Mouse (Mus musculus) heart, embryonic 10.5 days (tissue): Measurements from ENCODE around the gene Nt5c3. TPM values are rescaled to one million over a fixed set of nuclear protein-coding genes. Genes with fewer than 3 reads are reported as not detected.
"Not testable (repeated sequence)": the region's sequence is repeated elsewhere in the genome, so short reads cannot be mapped to it uniquely, and the experiment has no call there.

ENCODE experiments used
- DNase-seq: peaks from one replicate; pipeline ENCODE4 v3.0.0-alpha.2; 2017; ENCODE audit warnings: low spot score
- H3K27ac ChIP-seq: fragments of 300-500 bp; sonication (generic); 2 replicates; pipeline ENCODE4 v1.5.1; 2016; ENCODE audit warnings: mild to moderate bottlenecking
- H3K27me3 ChIP-seq: fragments of 300-500 bp; sonication (generic); 2 replicates; pipeline ENCODE4 v1.6.1; 2016; ENCODE audit warnings: mild to moderate bottlenecking; ENCODE audit not compliant: poor library complexity, insufficient read depth, severe bottlenecking
- H3K36me3 ChIP-seq: fragments of 300-500 bp; sonication (generic); 2 replicates; pipeline ENCODE4 v1.6.1; 2016; ENCODE audit warnings: mild to moderate bottlenecking, moderate library complexity
- H3K4me1 ChIP-seq: fragments of 300-500 bp; sonication (generic); 2 replicates; pipeline ENCODE4 v1.6.1; 2016; ENCODE audit warnings: mild to moderate bottlenecking
- H3K4me3 ChIP-seq: fragments of 300-500 bp; sonication (generic); 2 replicates; pipeline ENCODE4 v1.5.1; 2016; ENCODE audit warnings: mild to moderate bottlenecking, moderate library complexity
- H3K9me3 ChIP-seq: fragments of 300-500 bp; sonication (generic); 2 replicates; pipeline ENCODE4 v1.6.1; 2016; ENCODE audit warnings: mild to moderate bottlenecking, moderate library complexity
- WGBS: fragments of 180-500 bp; shearing (Covaris S2); methylation state at CpG from one replicate; pipeline ENCODE4 v1.1.7; 2016; 5-methylcytosine and 5-hydroxymethylcytosine counted together
- polyA plus RNA-seq: library from polyadenylated mRNA; unstranded; fragments of >200 nt; fragmentation: Nextera tagmentation; extraction: Ambion mirVana; gene quantifications from 2 replicates; pipeline ENCODE4 v1.2.1, GENCODE M21; 2016

Nt5c3 gene
- polyA plus RNA-seq, 1 experiment from 2014 or later: 75.4 TPM

GRCm38 (mm10) chr6:56901336-56901735, 22.4 kb downstream of the Nt5c3 start:
- peak overlapping the region; percentile 47; the same call in 1 of the 2 replicates for H3K27ac ChIP-seq
- no peaks in the 10 kb centered on the region for H3K9me3 ChIP-seq
- WGBS: 72% methylated on average over 3 of the region's 3 CpGs
- H3K4me1 ChIP-seq: peaks cover 38% of the 10 kb centered on the region
- no peaks in the 10 kb centered on the region for H3K27me3 ChIP-seq
- DNase-seq: no peak
- H3K4me3 ChIP-seq: peak overlapping the region; percentile 48
- H3K36me3 ChIP-seq: no peaks in the 10 kb centered on the region

GRCm38 (mm10) chr6:56899601-56900000, 24.1 kb downstream of the Nt5c3 start:
- no peak overlapping the region for H3K4me3 ChIP-seq
- no peaks in the 10 kb centered on the region for H3K27me3 ChIP-seq
- no peaks in the 10 kb centered on the region for H3K36me3 ChIP-seq
- peak overlapping the region; percentile 7; the same call in 1 of the 2 replicates for H3K27ac ChIP-seq
- peaks cover 33% of the 10 kb centered on the region for H3K4me1 ChIP-seq
- DNase-seq: no peak
- no peaks in the 10 kb centered on the region for H3K9me3 ChIP-seq
- WGBS: 58% methylated on average over 3 of the region's 3 CpGs

GRCm38 (mm10) chr6:56890762-56891161, 33.0 kb downstream of the Nt5c3 start:
- Histone ChIP-seq H3K36me3 (peaks cover 50% of the 10 kb centered on the region), H3K4me1 (no peaks in the 10 kb centered on the region), H3K9me3 (no peaks in the 10 kb centered on the region), H3K4me3 (no peak overlapping the region), H3K27ac (no peak overlapping the region), H3K27me3 (no peaks in the 10 kb centered on the region)
- DNase-seq: no peak
- 85% methylated on average over 2 of the region's 2 CpGs for WGBS

DNA sequence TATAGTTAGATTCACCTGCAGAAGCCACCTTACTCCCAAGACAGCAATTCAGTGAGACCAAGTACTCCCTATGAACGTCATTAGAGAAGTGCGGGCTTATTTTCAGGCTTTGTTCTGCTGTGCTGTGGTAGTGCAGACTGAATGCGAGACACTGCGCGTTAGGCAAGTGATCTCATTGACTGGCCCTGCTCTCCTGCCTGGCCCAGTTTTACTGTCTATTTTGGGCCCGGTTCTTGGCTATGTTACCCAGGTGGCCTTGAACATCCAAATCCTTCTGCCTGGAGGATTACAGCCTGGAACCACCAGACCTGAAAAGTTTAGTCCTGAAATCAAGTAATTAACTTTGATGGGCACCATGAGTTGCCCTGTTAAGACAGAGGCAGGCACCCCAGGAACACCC, 35.2 kb downstream of the Nt5c3 start:
- Histone ChIP-seq H3K4me1 (no peaks in the 10 kb centered on the region), H3K36me3 (peaks cover 62% of the 10 kb centered on the region), H3K9me3 (no peaks in the 10 kb centered on the region), H3K4me3 (no peak overlapping the region), H3K27ac (no peak overlapping the region), H3K27me3 (no peaks in the 10 kb centered on the region)
- WGBS: 89% methylated on average over 6 of the region's 6 CpGs
- no peak for DNase-seq

DNA sequence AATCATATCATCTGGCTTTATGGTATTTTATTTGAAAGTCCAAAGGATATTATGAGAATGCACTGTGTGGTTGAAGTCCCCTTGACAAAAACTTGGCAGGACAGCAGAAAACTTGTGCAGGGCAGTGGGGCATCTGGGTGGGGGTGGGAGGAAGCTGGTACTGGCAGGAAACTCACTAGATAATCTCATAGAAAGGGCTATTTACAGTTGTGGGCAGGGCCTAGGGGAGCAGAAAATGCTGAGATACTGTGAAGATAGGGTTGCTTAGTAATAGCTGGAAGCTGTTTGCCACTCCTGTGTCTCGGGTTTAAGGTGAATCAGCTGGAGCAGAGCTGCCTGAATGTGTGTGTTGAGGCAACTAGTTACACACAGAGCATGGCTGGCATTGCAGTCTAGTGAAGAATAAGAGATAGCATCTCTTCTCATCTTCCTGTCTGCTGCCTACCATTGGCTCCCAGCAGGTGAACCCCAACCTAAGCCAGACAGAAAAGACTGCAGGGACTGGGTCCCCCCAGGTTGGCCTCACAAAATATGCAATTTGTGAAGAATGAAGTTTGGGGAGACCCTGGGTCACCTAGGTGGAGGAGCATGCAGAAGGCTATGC, 44.3 kb downstream of the Nt5c3 start:
- 20% methylated on average over 1 of the region's 1 CpGs for WGBS
- peak overlapping the region; percentile 4; the same call in 1 of the 2 replicates for H3K27ac ChIP-seq
- H3K36me3 ChIP-seq: peaks cover 67% of the 10 kb centered on the region
- no peak overlapping the region for H3K4me3 ChIP-seq
- peaks cover 20% of the 10 kb centered on the region; the same call in 1 of the 2 replicates for H3K4me1 ChIP-seq
- H3K27me3 ChIP-seq: no peaks in the 10 kb centered on the region
- H3K9me3 ChIP-seq: no peaks in the 10 kb centered on the region
- no peak for DNase-seq

DNA sequence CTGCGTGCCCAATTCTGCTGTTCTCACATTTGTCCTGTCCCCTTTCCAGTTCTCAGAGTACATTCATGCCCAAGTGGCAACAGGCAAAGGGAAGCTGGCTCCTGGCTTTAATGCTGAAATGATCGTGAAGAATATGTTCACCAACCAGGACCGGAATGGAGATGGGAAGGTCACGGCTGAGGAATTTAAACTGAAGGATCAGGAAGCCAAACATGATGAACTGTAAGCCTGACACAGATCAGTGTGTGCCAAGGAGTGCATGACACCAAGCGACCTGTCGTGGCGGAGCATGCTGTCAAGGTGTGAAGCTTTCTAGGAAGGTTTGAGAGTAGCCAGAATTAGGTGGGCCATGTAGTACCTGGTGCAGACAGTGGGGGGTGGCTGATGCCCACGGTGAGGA, 45.7 kb downstream of the Nt5c3 start:
- Histone ChIP-seq H3K4me1 (peaks cover 20% of the 10 kb centered on the region; the same call in 1 of the 2 replicates), H3K9me3 (no peaks in the 10 kb centered on the region), H3K36me3 (peaks cover 64% of the 10 kb centered on the region), H3K4me3 (no peak overlapping the region), H3K27ac (no peak overlapping the region), H3K27me3 (no peaks in the 10 kb centered on the region)
- DNase-seq: no peak
- WGBS: 90% methylated on average over 8 of the region's 8 CpGs

DNA sequence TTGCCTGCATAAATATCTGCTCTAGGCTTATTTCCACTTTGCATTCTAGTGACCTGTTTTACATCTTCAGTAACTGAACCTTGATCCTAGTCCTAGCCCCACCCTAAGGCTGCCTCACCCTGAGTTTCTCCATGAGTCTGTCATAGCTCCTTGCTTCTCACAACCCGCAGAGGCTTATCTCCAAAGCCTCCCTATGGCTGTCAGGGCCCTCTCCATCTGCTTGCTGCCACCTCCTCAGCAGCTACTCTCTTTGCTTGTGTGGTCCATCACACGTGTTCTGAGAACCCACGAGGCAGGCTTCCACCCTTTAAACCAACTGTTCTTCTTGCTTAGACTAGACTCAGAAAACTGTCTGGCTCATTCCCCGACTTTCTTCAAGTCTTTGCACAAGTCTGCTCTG, 46.9 kb downstream of the Nt5c3 start:
- peaks cover 55% of the 10 kb centered on the region for H3K36me3 ChIP-seq

DNA sequence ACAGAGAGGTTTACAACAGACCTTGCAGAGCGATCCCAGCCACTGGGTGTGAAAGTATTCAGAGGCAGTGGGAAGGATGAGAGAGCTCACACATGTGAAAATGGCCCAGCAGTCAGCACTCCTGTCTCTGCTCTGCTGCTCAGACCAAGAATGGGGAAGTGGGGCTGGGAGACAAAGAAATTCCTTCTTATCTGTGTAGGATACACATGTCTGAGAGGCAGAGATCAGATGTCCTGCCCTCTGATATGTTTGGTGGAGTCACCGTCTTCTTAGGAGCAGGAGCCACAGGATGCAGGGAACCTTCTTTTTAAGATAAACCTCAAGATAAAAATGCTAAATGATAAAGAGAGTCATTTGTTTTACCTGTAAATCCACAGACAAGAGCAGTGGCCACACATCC, 53.7 kb downstream of the Nt5c3 start:
- DNase-seq: no peak
- H3K27me3 ChIP-seq: no peaks in the 10 kb centered on the region
- peaks cover 30% of the 10 kb centered on the region for H3K36me3 ChIP-seq
- peaks cover 16% of the 10 kb centered on the region for H3K4me1 ChIP-seq
- H3K27ac ChIP-seq: 0 out of 2 replicates have a peak overlapping the region, but pooled peaks have one; percentile 22
- H3K9me3 ChIP-seq: no peaks in the 10 kb centered on the region
- no peak overlapping the region for H3K4me3 ChIP-seq
- 31% methylated on average over 2 of the region's 2 CpGs for WGBS

More for the DNA sequence above, 46.9 kb downstream of the Nt5c3 start:
- H3K4me3 ChIP-seq: no peak overlapping the region
- 62% methylated on average over 4 of the region's 4 CpGs for WGBS
- H3K27me3 ChIP-seq: no peaks in the 10 kb centered on the region
- DNase-seq: no peak
- H3K27ac ChIP-seq: no peak overlapping the region
- no peaks in the 10 kb centered on the region for H3K9me3 ChIP-seq
- peaks cover 20% of the 10 kb centered on the region; the same call in 1 of the 2 replicates for H3K4me1 ChIP-seq

DNA sequence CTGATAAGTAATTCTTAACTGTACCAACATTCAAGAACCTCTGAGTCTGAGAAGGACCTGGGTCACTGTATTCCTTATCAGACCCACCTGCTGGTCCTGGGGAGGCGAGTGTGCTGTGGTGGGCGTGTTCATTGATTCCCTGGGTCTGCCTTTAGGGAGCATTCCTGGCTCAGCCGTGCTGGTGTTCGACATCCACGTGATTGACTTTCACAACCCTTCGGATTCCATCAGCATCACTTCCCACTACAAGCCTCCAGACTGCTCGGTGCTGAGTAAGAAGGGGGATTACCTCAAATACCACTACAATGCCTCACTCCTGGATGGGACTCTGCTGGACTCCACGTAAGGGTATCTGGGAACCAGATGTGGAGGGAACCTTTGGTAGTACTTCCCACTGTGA, 55.2 kb downstream of the Nt5c3 start:
- peak; percentile 80 for DNase-seq
- Histone ChIP-seq H3K4me1 (peaks cover 16% of the 10 kb centered on the region), H3K27ac (no peak overlapping the region), H3K4me3 (no peak overlapping the region), H3K27me3 (no peaks in the 10 kb centered on the region), H3K36me3 (peaks cover 29% of the 10 kb centered on the region), H3K9me3 (no peaks in the 10 kb centered on the region)
- 61% methylated on average over 8 of the region's 8 CpGs for WGBS

GRCm38 (mm10) chr6:56866899-56867298, 56.8 kb downstream of the Nt5c3 start:
- H3K4me1 ChIP-seq: peaks cover 16% of the 10 kb centered on the region
- DNase-seq, H3K27ac ChIP-seq, H3K27me3 ChIP-seq, H3K9me3 ChIP-seq, H3K4me3 ChIP-seq: not testable (repeated sequence)
- H3K36me3 ChIP-seq: peaks cover 31% of the 10 kb centered on the region
- WGBS: 100% methylated on average over 1 of the region's 1 CpGs

DNA sequence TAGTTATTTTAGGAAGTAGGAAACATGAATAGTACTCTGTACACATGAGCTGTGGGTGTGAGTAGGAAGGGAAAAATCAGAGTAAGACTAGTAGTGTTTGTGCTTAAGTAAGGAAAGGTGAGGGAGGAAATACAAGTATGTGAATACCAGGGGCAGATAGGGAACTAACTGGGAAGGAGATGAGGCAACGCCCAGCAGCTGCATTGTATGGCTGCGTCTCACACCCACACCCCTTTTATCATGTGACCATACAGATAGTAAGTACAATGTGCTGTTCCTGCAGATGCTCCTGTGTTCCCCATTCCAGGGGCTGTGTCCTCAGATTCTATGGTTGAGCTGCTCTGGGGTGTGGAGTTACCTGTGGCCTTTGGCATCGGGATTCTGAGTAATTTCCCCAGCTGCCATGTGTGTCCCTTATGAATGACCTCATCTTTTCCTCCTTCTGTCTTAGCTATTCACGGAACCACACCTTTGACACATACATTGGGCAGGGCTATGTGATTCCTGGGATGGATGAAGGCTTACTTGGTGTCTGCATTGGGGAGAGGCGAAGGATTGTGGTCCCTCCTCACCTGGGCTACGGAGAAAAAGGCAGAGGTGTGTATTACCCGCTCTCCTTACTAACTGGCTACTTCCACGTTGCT, 63.4 kb downstream of the Nt5c3 start:
- H3K27ac ChIP-seq: no peak overlapping the region

GRCm38 (mm10) chr6:56856748-56857147, 67.0 kb downstream of the Nt5c3 start:
- H3K27ac ChIP-seq: no peak overlapping the region
- peaks cover 58% of the 10 kb centered on the region for H3K36me3 ChIP-seq
- peaks cover 9% of the 10 kb centered on the region; the same call in 1 of the 2 replicates for H3K4me1 ChIP-seq
- H3K4me3 ChIP-seq: no peak overlapping the region
- WGBS: 84% methylated on average over 5 of the region's 5 CpGs
- H3K9me3 ChIP-seq: no peaks in the 10 kb centered on the region
- peak; percentile 35 for DNase-seq
- no peaks in the 10 kb centered on the region for H3K27me3 ChIP-seq

More for the DNA sequence above, 63.4 kb downstream of the Nt5c3 start:
- peaks cover 9% of the 10 kb centered on the region; the same call in 1 of the 2 replicates for H3K4me1 ChIP-seq
- peaks cover 46% of the 10 kb centered on the region for H3K36me3 ChIP-seq
- no peaks in the 10 kb centered on the region for H3K9me3 ChIP-seq
- 84% methylated on average over 8 of the region's 8 CpGs for WGBS
- DNase-seq: no peak
- H3K27me3 ChIP-seq: no peaks in the 10 kb centered on the region
- no peak overlapping the region for H3K4me3 ChIP-seq

- Histone ChIP-seq H3K27ac (no peak overlapping the region), H3K9me3 (no peaks in the 10 kb centered on the region), H3K4me1 (peaks cover under 1% of the 10 kb centered on the region; the same call in 1 of the 2 replicates), H3K27me3 (no peaks in the 10 kb centered on the region), H3K4me3 (no peak overlapping the region), H3K36me3 (peaks cover 54% of the 10 kb centered on the region)
- DNase-seq: peak; percentile 30
- 92% methylated on average over 8 of the region's 8 CpGs for WGBS
These were observed 68.9 kb downstream of the Nt5c3 start for GRCm38 (mm10) chr6:56854803-56855202.
